Mouse (Mus musculus) lung, adult 2 months (tissue): Measurements from ENCODE around the gene Comt. TPM values are rescaled to one million over a fixed set of nuclear protein-coding genes. Genes with fewer than 3 reads are reported as not detected.

Experiments used
- DNase-seq: peaks from one replicate; pipeline ENCODE4 v3.0.0; 2022
- H3K4me1 ChIP-seq: fragments of 200-500 bp; 2 replicates; pipeline ENCODE4 v1.6.1; 2011; ENCODE audit warnings: low read length; ENCODE audit not compliant: control insufficient read depth, insufficient read depth
- H3K4me3 ChIP-seq: fragments of 200-500 bp; replicated peaks from 2 replicates; pipeline ENCODE3; 2011; ENCODE audit warnings: low read depth, mild to moderate bottlenecking, control low read depth, low read length; ENCODE audit errors: extremely low read depth
- CTCF ChIP-seq: fragments of 200-500 bp; IDR thresholded peaks from 2 replicates; pipeline ENCODE4 v1.5.1; 2011; ENCODE audit warnings: mild to moderate bottlenecking, low read length, control low read depth; ENCODE audit not compliant: insufficient read depth
- POLR2A ChIP-seq: fragments of 200-500 bp; IDR thresholded peaks from 2 replicates; pipeline ENCODE4 v1.6.1; 2011; ENCODE audit warnings: low read depth, mild to moderate bottlenecking, control low read depth, low read length, borderline replicate concordance; ENCODE audit errors: extremely low read depth
- WGBS: fragments of 180-500 bp; shearing (Covaris S2); methylation state at CpG from one replicate; pipeline ENCODE4 v1.1.7; 2018; 5-methylcytosine and 5-hydroxymethylcytosine counted together
- polyA plus RNA-seq: library from polyadenylated mRNA; depleted of rRNA; stranded (reverse); fragments of >200 nt; gene quantifications from 2 replicates; pipeline ENCODE4 v1.2.3, GENCODE M21; 2012

Comt gene
- polyA plus RNA-seq, 1 experiment: 171 TPM

DNA sequence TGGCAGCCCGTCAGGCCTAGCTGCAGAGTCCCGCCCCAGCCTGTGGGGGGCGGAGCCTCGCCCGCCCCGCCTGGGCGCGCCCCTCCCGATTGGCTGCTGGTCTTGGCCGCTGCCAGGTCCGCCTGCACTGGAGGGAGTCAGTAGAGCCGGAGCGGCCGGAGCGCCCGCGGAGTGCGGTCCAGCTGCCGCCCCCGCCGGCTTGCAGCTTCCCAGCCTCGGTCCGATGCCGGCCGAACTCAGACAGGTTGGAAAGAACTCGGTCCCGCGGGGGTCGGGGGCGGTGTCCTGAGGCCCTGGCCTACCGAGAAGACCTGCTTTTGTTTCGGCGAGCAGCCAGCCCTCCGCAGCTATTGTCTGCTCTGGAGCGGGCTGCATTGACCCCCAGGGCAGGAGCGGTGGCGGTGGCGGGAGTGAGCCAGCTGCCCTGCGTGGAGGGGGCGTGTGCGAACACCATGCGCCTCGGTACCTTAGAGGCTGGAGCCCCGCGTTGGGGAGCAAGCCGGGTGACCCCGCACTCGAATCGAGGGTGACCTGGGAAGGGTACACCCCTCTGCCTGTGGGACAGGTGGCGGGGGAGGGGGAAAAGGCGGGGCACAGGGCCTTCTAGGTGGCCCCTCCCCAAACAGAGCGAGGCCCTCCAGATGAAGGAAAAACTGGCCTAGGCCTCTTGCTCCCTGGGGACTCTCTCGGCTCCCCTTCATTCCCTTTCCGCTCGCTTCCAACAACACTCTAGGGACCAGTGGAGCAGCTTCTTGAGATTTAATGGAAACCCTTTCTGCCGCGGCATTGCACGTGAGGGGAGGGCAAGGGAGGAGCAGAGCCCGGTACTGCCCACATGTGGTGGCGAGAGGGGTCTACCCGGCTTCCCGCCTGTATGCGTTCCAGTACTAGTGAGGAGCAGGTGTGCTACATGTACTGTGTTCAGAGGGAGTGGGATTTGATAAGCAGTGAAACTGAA is 33.9 kb downstream of the Comt start:
- DNase-seq: peak; percentile 87
- TF ChIP-seq POLR2A (peak; percentile 75; the same call in 1 of the 2 replicates), CTCF (0 out of 2 replicates have a peak, but pooled peaks have one; percentile 30)
- peaks cover 20% of the 10 kb centered on the region for H3K4me1 ChIP-seq

DNA sequence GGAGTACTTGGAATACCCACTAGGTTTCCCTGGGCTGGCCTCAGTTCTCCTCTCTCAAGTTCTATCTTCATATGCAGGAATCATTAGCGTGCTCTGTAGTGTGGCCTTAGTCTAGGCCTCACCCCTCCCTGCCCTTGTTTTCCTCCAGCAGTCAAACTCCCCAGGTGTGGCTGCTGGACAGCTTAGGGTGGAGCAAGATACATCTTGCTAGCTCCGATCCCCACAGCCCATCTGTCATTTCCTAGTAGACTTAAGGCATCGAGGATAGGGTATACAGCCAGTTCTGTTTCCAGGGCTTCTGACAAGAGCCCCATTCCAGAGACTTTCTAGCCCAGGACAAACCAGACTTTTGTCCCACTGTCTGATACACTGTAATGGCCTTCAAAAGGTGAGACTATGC is 34.9 kb downstream of the Comt start:
- Histone ChIP-seq H3K4me3 (no peak overlapping the region), H3K4me1 (peaks cover 20% of the 10 kb centered on the region)
- WGBS: 89% methylated on average over 3 of the region's 3 CpGs
- TF ChIP-seq POLR2A (no peak), CTCF (no peak)
- no peak for DNase-seq

More for the DNA sequence above, 33.9 kb downstream of the Comt start:
- 1% methylated on average over 63 of the region's 63 CpGs for WGBS
- H3K4me3 ChIP-seq: peak overlapping the region; percentile 79

DNA sequence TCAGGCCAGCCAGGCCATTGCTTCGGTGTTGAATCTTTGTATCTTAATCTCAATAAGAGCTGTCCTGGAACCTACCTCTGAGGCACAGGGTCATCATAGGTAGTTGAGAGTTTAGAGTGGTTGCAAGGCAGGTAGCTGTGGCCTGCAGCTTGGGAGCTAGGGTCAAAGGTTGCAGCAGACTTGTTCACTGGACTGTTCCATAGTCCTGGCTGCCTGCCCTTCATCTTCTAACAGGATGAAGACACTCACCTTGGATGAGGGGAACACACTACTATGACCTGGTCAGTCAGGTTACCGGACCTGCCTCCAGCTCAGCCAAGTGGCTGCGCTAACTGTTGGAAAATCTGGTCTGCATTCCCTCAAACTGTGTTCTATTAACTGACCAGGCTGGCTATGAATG is 35.5 kb downstream of the Comt start:
- H3K4me1 ChIP-seq: peaks cover 17% of the 10 kb centered on the region
- H3K4me3 ChIP-seq: no peak overlapping the region
- 99% methylated on average over 3 of the region's 3 CpGs for WGBS
- TF ChIP-seq CTCF (no peak), POLR2A (no peak)
- no peak for DNase-seq

DNA sequence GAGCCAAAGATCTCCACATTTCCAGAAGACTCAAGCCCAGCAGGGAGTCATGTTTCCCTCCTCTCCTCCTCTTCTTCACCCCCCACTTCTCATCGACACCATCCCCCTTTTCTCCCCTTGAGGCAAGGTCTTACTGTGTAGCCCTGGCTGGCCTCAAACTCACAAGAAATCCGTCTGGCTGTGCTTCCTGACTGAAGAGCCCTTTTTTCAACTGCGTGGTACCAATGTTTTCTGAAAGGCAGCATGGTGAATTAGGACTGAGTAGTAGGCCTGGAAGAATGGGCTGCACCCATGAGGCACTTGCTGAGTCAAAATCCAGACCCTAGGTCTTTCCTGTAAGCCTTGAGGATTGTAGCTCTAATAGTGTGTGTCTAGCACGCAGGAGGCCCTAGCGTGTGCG is 36.3 kb downstream of the Comt start:
- DNase-seq: no peak
- TF ChIP-seq POLR2A: no peak
- TF ChIP-seq CTCF: no peak
- Histone ChIP-seq H3K4me1 (peaks cover 14% of the 10 kb centered on the region), H3K4me3 (no peak overlapping the region)
- 85% methylated on average over 6 of the region's 6 CpGs for WGBS

- Histone ChIP-seq H3K4me1 (peaks cover 14% of the 10 kb centered on the region), H3K4me3 (no peak overlapping the region)
- TF ChIP-seq POLR2A: no peak
- no peak for TF ChIP-seq CTCF
- DNase-seq: no peak
- 74% methylated on average over 14 of the region's 14 CpGs for WGBS
Measured at GRCm38 (mm10) chr16:18388583-18389435, 37.8 kb downstream of the Comt start.

- 36% methylated on average over 6 of the region's 7 CpGs for WGBS
- TF ChIP-seq CTCF (no peak), POLR2A (no peak)
- Histone ChIP-seq H3K4me1 (peaks cover 9% of the 10 kb centered on the region), H3K4me3 (no peak overlapping the region)
- no peak for DNase-seq
Measured at GRCm38 (mm10) chr16:18387704-18388582, 38.7 kb downstream of the Comt start.

DNA sequence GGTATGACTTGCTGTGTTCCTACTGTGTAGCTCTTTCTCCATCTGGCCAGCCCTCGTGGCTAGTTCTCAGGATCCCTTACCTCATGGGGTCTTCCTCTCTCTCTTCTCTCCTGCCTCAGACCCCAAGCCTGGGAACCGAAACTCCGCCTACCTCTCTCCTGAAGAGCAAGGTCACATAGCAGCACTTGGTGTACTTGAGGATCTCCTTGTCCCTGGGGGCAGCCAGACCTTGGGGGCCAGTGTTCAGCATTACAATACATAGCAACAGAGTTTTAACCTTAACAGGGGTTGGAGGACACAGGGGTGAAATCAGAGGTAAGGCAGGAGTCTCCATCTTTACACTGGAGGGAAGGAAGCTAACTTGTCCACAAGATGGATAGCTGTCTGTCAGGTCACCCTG is 39.7 kb downstream of the Comt start:
- Histone ChIP-seq H3K4me3 (no peak overlapping the region), H3K4me1 (peaks cover 9% of the 10 kb centered on the region)
- 71% methylated on average over 3 of the region's 3 CpGs for WGBS
- TF ChIP-seq POLR2A (no peak), CTCF (no peak)
- no peak for DNase-seq

DNA sequence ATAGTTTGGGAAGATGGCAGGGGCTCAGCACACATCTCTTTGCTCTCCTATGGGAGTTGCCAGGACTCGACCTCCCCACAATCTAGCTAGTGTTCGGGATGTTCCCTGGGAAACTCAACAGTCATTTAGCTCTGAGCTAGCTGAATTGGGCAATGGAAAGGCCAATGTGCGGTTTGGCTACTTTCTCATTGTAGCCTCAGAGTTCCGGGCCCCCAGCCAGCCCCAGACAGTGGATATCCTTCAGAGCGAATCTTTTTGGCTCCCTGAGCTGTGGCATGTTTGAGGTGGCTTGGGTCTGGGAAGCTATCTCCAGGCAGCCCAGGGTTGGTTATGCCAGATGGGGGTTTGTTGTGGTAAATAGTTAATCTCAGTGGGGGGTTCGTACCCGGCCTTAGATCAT is 40.2 kb downstream of the Comt start:
- no peak for TF ChIP-seq POLR2A
- TF ChIP-seq CTCF: no peak
- WGBS: 77% methylated on average over 7 of the region's 7 CpGs
- DNase-seq: no peak
- H3K4me3 ChIP-seq: no peak overlapping the region
- peaks cover 9% of the 10 kb centered on the region for H3K4me1 ChIP-seq
